Mouse (Mus musculus): ENCODE measurements around the gene Soat1. TPM values are rescaled to one million over a fixed set of nuclear protein-coding genes. Genes with fewer than 3 reads are reported as not detected.
A peak's percentile ranks its signal among the peaks of the same experiment; 100 is the strongest.
"Not testable (repeated sequence)": the region's sequence is repeated elsewhere in the genome, so short reads cannot be mapped to it uniquely, and the experiment has no call there.

Soat1 gene
- total RNA-seq (2014; rRNA removed) (35.8 and 63.9 TPM in 2 replicates), polyA plus RNA-seq (2015; fragmentation: Nextera tagmentation; extraction: Ambion mirVana) (11.1 and 16.2 TPM in 2 replicates)

DNA sequence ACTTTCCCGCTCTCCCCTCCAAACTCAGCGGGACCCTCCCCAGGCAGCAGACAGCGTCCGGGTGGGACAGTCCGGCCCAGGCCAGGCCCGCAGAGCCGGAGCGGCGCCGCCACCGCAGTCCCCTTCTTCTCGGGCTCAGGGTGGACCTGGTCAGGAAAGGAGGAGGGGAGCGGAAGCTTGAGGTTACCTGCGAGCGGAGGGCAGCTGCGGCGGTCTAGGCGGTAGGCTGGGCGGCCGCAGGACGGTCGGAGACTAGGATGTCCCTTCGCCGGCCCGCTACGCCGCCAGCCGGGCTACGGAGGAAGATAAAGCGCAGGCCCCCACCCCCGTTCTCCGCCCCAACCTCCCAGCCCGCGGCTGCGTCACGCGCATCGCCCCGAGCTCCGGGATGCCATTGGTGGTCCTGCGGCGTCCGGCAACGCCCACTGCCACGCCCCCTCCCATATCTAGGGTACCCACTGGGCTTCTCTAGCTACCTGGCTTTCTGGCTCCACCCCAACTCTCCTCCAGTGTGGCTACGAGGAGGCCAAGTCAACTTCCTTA, at the start of gene Soat1:
Gene Soat1 (minus strand): TSS at position 371 of the 543 bp plus-strand sequence.
- H3K36me3 ChIP-seq (ENCODE audit: insufficient read depth, low read length), result no peaks in the 10 kb centered on the region
- DNase-seq (ENCODE audit: low spot score), result peak; percentile 89
- no peaks in the 10 kb centered on the region for H3K4me1 ChIP-seq (ENCODE audit: insufficient read depth, low read length)
- H3K27ac ChIP-seq, result peak within 1 kb of the TSS; percentile 58
- H3K9me3 ChIP-seq (ENCODE audit: low read length), result peaks cover 5% of the 10 kb centered on the region; the same call in 1 of the 2 replicates
- WGBS, result under 1% methylated on average over 36 of the region's 46 CpGs
- peak within 1 kb of the TSS; percentile 61 for H3K9ac ChIP-seq (replicated peaks; ENCODE audit: low read length)
- peak within 1 kb of the TSS; percentile 78 for H3K4me2 ChIP-seq (ENCODE audit: low read depth, low read length)
- H3K27me3 ChIP-seq (ENCODE audit: insufficient read depth, low read length), result no peaks in the 10 kb centered on the region
- peak within 1 kb of the TSS; percentile 81 for H3K4me3 ChIP-seq (ENCODE audit: low read length)
- no peak; the same call in 1 of the 2 replicates for TF ChIP-seq CTCF (IDR thresholded peaks at IDR 0.05; ENCODE audit: low read depth)
- peak; percentile 96 for ATAC-seq

DNA sequence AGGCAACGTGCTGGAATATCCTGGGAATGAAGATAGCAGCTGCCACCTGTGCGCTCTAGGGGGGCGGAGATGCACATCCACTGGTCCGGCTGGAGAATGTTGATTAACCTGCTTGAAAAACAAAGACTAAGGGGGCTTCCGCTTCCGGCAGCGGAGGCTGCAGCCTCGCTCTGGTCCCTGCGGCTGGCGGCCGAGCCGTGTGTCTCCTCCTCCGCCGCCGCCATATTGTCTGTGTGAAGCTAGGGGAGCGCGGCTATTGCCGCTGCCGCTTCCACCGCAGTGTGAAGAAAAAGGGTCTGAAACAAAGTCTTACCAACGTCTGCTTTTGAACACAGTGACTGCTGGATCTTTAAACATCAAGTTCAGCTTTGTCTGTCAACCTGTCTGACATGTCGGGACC, 49.7 kb upstream of the Soat1 start, which contains the start of gene Gm10031:
Gene Gm10031 (plus strand): TSS at position 171 of the 400 bp plus-strand sequence.
- DNase-seq (ENCODE audit: low spot score); H3K27me3 ChIP-seq (ENCODE audit: insufficient read depth, low read length); H3K4me3 ChIP-seq (ENCODE audit: low read length); H3K9ac ChIP-seq (replicated peaks; ENCODE audit: low read length); H3K27ac ChIP-seq; H3K4me2 ChIP-seq (ENCODE audit: low read depth, low read length); H3K4me1 ChIP-seq (ENCODE audit: insufficient read depth, low read length); H3K9me3 ChIP-seq (ENCODE audit: low read length); H3K36me3 ChIP-seq (ENCODE audit: insufficient read depth, low read length): not testable (repeated sequence)
- 96% methylated on average over 21 of the region's 22 CpGs for WGBS
- ATAC-seq, result 0 out of 2 replicates have a peak, but pooled peaks have one; percentile 74

DNA sequence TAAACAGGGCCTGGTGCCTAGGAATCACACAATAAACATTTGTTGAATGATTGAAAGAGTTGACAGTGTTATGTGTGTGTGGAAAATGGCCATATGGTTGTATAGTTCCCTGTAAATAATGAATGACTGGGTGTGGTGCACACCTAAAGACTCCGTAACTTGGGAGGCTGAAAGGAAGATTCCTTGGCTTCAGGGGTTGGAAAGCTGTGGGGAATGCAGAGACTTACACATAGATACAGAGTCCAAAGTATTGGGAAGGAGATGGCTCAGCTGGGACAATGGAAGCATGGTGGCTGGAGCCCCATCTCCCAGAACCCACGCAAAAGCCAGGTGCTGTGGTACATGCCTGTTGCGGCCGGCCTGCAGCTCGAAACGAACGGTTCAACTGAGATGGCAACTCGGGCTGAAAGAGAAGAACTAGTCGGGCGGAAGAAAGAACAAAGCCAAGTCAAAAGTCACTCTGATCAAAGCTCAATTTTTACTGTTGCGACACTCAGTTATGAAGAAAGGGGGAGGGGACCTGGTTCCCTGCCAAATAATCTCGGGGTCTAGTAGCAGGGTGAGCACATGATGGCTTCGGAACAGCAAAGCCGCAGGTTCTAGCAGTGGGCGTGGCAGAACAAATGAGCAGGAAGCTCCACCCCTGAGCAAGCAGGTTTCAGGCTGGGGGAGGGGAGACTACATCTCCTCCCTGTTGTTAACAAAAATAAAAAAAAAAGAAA, 47.8 kb upstream of the Soat1 start:
- Histone ChIP-seq H3K4me1 (ENCODE audit: insufficient read depth, low read length) (no peaks in the 10 kb centered on the region; the same call in 1 of the 2 replicates), H3K27me3 (ENCODE audit: insufficient read depth, low read length) (no peaks in the 10 kb centered on the region), H3K4me2 (ENCODE audit: low read depth, low read length) (peak overlapping the region; percentile 37; the same call in 1 of the 2 replicates), H3K36me3 (ENCODE audit: insufficient read depth, low read length) (no peaks in the 10 kb centered on the region), H3K4me3 (ENCODE audit: low read length) (no peak overlapping the region), H3K9ac (replicated peaks; ENCODE audit: low read length) (no peak overlapping the region), H3K9me3 (ENCODE audit: low read length) (no peaks in the 10 kb centered on the region), H3K27ac (no peak overlapping the region)
- TF ChIP-seq CTCF (IDR thresholded peaks at IDR 0.05; ENCODE audit: low read depth), result no peak
- no peak for ATAC-seq
- no peak for DNase-seq (ENCODE audit: low spot score)
- 31% methylated on average over 15 of the region's 15 CpGs for WGBS

DNA sequence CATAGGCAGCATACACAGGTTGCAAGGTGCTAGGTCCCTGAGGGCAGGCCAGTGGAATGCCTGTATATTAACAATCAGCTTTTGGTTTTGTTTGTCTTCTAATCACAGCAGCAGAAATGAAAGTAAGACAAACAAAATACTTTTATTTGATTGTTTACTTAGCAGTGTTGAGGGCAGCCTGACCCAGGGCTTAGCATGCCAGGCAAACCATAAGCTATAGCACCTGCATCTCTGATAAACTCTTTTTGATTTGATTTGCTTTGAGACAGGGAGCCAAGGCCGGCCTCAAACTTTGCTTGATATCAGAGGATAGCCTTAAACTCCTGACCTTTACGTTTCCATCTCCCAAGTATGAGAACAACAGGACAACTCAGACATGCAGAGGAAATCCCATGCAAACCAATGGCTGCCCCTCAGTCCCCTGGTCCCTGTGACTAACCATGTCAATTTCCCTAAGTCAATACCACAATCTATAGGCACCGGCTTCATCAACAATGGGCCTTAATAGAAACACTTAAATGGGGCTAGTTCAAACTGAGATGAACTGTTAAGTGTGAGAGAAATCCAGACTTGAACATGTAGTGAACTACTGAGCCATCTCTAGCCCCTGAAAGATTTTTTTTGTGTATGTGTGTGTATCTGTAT, 46.1 kb upstream of the Soat1 start:
- H3K27ac ChIP-seq, result no peak overlapping the region
- WGBS, result 89% methylated on average over 3 of the region's 3 CpGs
- H3K36me3 ChIP-seq (ENCODE audit: insufficient read depth, low read length), result no peaks in the 10 kb centered on the region
- no peaks in the 10 kb centered on the region; the same call in 1 of the 2 replicates for H3K4me1 ChIP-seq (ENCODE audit: insufficient read depth, low read length)
- no peak overlapping the region for H3K4me2 ChIP-seq (ENCODE audit: low read depth, low read length)
- DNase-seq (ENCODE audit: low spot score) (no peak), ATAC-seq (no peak)
- TF ChIP-seq CTCF (IDR thresholded peaks at IDR 0.05; ENCODE audit: low read depth), result no peak
- no peak overlapping the region for H3K9ac ChIP-seq (replicated peaks; ENCODE audit: low read length)
- H3K4me3 ChIP-seq (ENCODE audit: low read length), result no peak overlapping the region
- no peaks in the 10 kb centered on the region for H3K27me3 ChIP-seq (ENCODE audit: insufficient read depth, low read length)
- H3K9me3 ChIP-seq (ENCODE audit: low read length), result no peaks in the 10 kb centered on the region

DNA sequence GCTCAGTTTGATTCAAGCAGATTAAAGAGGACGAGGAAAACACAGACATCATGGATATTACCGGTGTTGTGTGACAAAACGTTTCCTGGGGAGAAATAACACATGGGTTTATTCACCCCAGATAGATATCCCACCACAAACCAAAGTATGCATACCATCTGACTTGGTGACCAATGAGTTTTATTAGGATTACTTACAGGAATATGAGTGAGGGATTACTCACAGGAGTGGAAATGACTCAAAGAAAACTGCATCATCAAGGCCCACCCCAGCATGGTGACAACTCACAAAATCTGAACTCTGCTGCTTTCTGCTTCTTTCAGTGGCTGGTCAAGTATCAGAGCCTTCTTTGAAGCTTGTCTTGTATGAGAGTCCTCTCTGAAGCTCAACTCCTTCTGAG, 33.6 kb upstream of the Soat1 start:
- no peak overlapping the region for H3K4me3 ChIP-seq (ENCODE audit: low read length)
- H3K36me3 ChIP-seq (ENCODE audit: insufficient read depth, low read length), result no peaks in the 10 kb centered on the region
- no peak overlapping the region for H3K27ac ChIP-seq
- no peak overlapping the region for H3K4me2 ChIP-seq (ENCODE audit: low read depth, low read length)
- no peaks in the 10 kb centered on the region for H3K27me3 ChIP-seq (ENCODE audit: insufficient read depth, low read length)
- H3K9me3 ChIP-seq (ENCODE audit: low read length), result no peaks in the 10 kb centered on the region
- DNase-seq (ENCODE audit: low spot score) (no peak), ATAC-seq (no peak)
- WGBS, result 85% methylated on average over 3 of the region's 3 CpGs
- no peaks in the 10 kb centered on the region for H3K4me1 ChIP-seq (ENCODE audit: insufficient read depth, low read length)
- no peak overlapping the region for H3K9ac ChIP-seq (replicated peaks; ENCODE audit: low read length)
- TF ChIP-seq CTCF (IDR thresholded peaks at IDR 0.05; ENCODE audit: low read depth), result no peak

DNA sequence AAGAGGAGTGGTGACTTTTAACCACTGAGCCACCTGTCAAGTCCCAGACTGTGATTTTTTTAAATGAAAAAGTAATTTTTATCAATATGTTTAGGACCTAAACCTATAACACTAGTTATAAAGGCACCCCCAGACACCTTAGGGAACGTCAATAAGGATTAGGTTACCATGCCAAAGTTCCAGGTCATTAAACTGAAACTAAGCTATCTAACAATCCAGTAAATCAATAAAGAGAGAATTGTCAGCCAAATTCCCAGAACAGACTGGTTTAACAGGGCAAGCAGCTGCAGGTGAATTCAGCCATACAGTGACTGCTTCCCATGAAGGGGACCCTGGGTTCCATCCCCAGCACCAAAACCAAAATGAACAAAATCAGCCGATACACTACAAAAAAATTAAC, 31.8 kb upstream of the Soat1 start:
- no peaks in the 10 kb centered on the region for H3K27me3 ChIP-seq (ENCODE audit: insufficient read depth, low read length)
- H3K36me3 ChIP-seq (ENCODE audit: insufficient read depth, low read length), result no peaks in the 10 kb centered on the region
- TF ChIP-seq CTCF (IDR thresholded peaks at IDR 0.05; ENCODE audit: low read depth), result no peak
- H3K9me3 ChIP-seq (ENCODE audit: low read length), result no peaks in the 10 kb centered on the region
- DNase-seq (ENCODE audit: low spot score) (no peak), ATAC-seq (no peak)
- H3K9ac ChIP-seq (replicated peaks; ENCODE audit: low read length), result no peak overlapping the region
- H3K4me2 ChIP-seq (ENCODE audit: low read depth, low read length), result no peak overlapping the region
- 85% methylated on average over 2 of the region's 2 CpGs for WGBS
- no peak overlapping the region for H3K4me3 ChIP-seq (ENCODE audit: low read length)
- no peaks in the 10 kb centered on the region for H3K4me1 ChIP-seq (ENCODE audit: insufficient read depth, low read length)
- H3K27ac ChIP-seq, result no peak overlapping the region
